Mouse (Mus musculus): ENCODE results near the gene Hook2. TPM values are rescaled to one million over a fixed set of nuclear protein-coding genes. Genes with fewer than 3 reads are reported as not detected.

Gene Hook2
- polyA plus RNA-seq, 2 experiments, result 17.7 to 18.1 TPM

DNA sequence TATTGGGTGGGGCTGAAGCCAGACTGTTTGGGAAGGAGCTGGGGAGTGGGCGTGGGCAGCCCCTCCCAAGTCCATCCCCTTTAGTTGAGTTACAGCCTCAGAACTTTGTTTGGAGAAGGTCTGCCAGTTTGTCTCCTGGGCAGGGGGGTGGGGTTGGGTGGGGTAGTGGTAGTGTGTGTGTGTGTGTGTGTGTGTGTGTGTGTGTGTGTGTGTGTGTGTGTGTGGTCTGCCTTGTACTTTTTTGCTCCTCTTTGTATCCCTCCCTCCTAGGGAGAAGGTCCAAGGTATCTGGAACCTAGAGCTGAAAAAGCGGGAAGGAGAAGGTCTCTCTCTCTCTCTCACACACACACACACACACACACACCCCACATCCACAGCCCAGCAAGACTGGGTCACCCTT lies 24.0 kb downstream of the Hook2 start, which contains the start of gene Best2:
Gene Best2, minus strand, starts transcription at position 101 of the 400 bp plus-strand sequence.
- peak within 1 kb of the TSS; percentile 24 for H3K4me3 ChIP-seq (replicated peaks; ENCODE audit: low read length)
- DNase-seq (ENCODE audit: low spot score) (no peak), ATAC-seq (ENCODE audit: low FRiP score, low read depth) (no peak)
- peak within 1 kb of the TSS; percentile 44 for H3K4me2 ChIP-seq (replicated peaks; ENCODE audit: low read depth, low read length, severe bottlenecking)
- no peak within 1 kb of the TSS for H3K27ac ChIP-seq (replicated peaks; ENCODE audit: low read depth, low read length)
- H3K9ac ChIP-seq (ENCODE audit: low read depth, low read length, severe bottlenecking), result no peak within 1 kb of the TSS
- TF ChIP-seq POLR2A (IDR thresholded peaks at IDR 0.05; ENCODE audit: borderline replicate concordance, extremely low read depth, insufficient read depth, insufficient read length), result no peak
- H3K27me3 ChIP-seq (ENCODE audit: control insufficient read depth, insufficient read depth, low read length), result peaks cover 34% of the 10 kb centered on the region
- H3K4me1 ChIP-seq (ENCODE audit: control insufficient read depth, insufficient read depth, low read length), result no peaks in the 10 kb centered on the region
- no peaks in the 10 kb centered on the region for H3K9me3 ChIP-seq (ENCODE audit: control insufficient read depth, low read length)
- 56% methylated on average over 2 of the region's 2 CpGs for WGBS
- peaks cover 19% of the 10 kb centered on the region for H3K36me3 ChIP-seq (ENCODE audit: control insufficient read depth, insufficient read depth, low read length)

DNA sequence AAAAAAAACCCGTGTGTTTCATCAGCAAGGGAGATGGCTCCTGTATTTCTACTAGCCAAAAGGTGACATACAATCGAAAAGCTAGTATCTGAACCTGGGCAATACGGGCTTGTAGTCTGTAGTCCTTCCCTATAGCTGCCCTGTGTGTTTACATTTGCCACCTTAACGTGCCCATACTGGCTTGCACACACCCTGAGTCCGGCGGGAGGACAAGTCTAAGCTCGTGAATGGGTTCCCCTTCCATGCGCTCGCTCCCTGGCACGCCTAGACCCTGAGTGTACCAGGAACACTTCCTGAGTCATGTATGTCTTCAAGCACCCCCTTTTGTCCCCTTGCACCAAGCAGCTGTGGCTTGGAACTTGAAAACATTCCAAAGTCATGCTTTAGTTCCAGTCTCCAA lies 26.3 kb downstream of the Hook2 start:
- Histone ChIP-seq H3K36me3 (ENCODE audit: control insufficient read depth, insufficient read depth, low read length) (peaks cover 28% of the 10 kb centered on the region), H3K9me3 (ENCODE audit: control insufficient read depth, low read length) (no peaks in the 10 kb centered on the region), H3K27ac (replicated peaks; ENCODE audit: low read depth, low read length) (no peak overlapping the region), H3K4me1 (ENCODE audit: control insufficient read depth, insufficient read depth, low read length) (no peaks in the 10 kb centered on the region), H3K4me3 (replicated peaks; ENCODE audit: low read length) (no peak overlapping the region), H3K4me2 (replicated peaks; ENCODE audit: low read depth, low read length, severe bottlenecking) (no peak overlapping the region), H3K27me3 (ENCODE audit: control insufficient read depth, insufficient read depth, low read length) (peaks cover 18% of the 10 kb centered on the region), H3K9ac (ENCODE audit: low read depth, low read length, severe bottlenecking) (no peak overlapping the region)
- DNase-seq (ENCODE audit: low spot score) (no peak), ATAC-seq (ENCODE audit: low FRiP score, low read depth) (no peak)
- TF ChIP-seq POLR2A (IDR thresholded peaks at IDR 0.05; ENCODE audit: borderline replicate concordance, extremely low read depth, insufficient read depth, insufficient read length), result no peak
- 46% methylated on average over 10 of the region's 10 CpGs for WGBS

GRCm38 (mm10) chr8:85017209-85017608 lies 26.8 kb downstream of the Hook2 start:
- no peak for DNase-seq (ENCODE audit: low spot score)
- H3K4me1 ChIP-seq (ENCODE audit: control insufficient read depth, insufficient read depth, low read length), result no peaks in the 10 kb centered on the region

DNA sequence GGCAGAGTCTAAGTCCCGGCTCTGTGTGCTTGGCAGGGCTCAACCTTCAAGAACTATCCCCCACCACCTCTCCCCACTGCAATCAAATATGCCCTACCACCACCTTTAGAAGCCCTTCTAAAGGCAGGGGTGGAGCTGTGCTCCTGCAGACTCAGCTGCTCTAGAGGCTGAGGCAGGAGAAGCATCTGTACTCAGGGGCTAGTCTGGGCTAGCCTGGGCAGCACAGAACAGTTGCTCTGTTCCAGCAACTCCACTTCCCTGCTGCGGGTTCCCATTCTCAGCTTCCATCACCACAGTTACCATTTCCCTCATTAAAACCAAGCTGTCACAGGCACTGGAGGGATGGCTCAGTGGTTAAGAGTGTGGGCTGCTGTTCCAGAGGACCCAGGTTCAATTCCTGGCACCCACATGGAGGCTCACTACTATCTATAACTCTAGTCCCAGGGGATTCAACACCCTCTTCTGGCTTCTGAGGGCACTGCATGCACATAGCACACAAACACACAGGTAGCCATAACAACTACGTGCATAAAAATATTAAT lies 31.2 kb downstream of the Hook2 start:
- Histone ChIP-seq H3K4me1 (ENCODE audit: control insufficient read depth, insufficient read depth, low read length) (peaks cover 17% of the 10 kb centered on the region), H3K4me3 (replicated peaks; ENCODE audit: low read length) (no peak overlapping the region), H3K27me3 (ENCODE audit: control insufficient read depth, insufficient read depth, low read length) (no peaks in the 10 kb centered on the region), H3K9me3 (ENCODE audit: control insufficient read depth, low read length) (no peaks in the 10 kb centered on the region), H3K9ac (ENCODE audit: low read depth, low read length, severe bottlenecking) (no peak overlapping the region), H3K27ac (replicated peaks; ENCODE audit: low read depth, low read length) (no peak overlapping the region), H3K36me3 (ENCODE audit: control insufficient read depth, insufficient read depth, low read length) (peaks cover 47% of the 10 kb centered on the region), H3K4me2 (replicated peaks; ENCODE audit: low read depth, low read length, severe bottlenecking) (no peak overlapping the region)
- DNase-seq (ENCODE audit: low spot score) (no peak), ATAC-seq (ENCODE audit: low FRiP score, low read depth) (no peak)
- no peak for TF ChIP-seq POLR2A (IDR thresholded peaks at IDR 0.05; ENCODE audit: borderline replicate concordance, extremely low read depth, insufficient read depth, insufficient read length)
- 92% methylated on average over 3 of the region's 3 CpGs for WGBS

More at GRCm38 (mm10) chr8:85017209-85017608, 26.8 kb downstream of the Hook2 start:
- Histone ChIP-seq H3K4me3 (replicated peaks; ENCODE audit: low read length) (no peak overlapping the region), H3K36me3 (ENCODE audit: control insufficient read depth, insufficient read depth, low read length) (peaks cover 31% of the 10 kb centered on the region), H3K27me3 (ENCODE audit: control insufficient read depth, insufficient read depth, low read length) (peaks cover 17% of the 10 kb centered on the region), H3K9me3 (ENCODE audit: control insufficient read depth, low read length) (no peaks in the 10 kb centered on the region), H3K9ac (ENCODE audit: low read depth, low read length, severe bottlenecking) (no peak overlapping the region), H3K4me2 (replicated peaks; ENCODE audit: low read depth, low read length, severe bottlenecking) (no peak overlapping the region), H3K27ac (replicated peaks; ENCODE audit: low read depth, low read length) (no peak overlapping the region)
- no peak for ATAC-seq (ENCODE audit: low FRiP score, low read depth)
- 53% methylated on average over 5 of the region's 5 CpGs for WGBS
- no peak for TF ChIP-seq POLR2A (IDR thresholded peaks at IDR 0.05; ENCODE audit: borderline replicate concordance, extremely low read depth, insufficient read depth, insufficient read length)

DNA sequence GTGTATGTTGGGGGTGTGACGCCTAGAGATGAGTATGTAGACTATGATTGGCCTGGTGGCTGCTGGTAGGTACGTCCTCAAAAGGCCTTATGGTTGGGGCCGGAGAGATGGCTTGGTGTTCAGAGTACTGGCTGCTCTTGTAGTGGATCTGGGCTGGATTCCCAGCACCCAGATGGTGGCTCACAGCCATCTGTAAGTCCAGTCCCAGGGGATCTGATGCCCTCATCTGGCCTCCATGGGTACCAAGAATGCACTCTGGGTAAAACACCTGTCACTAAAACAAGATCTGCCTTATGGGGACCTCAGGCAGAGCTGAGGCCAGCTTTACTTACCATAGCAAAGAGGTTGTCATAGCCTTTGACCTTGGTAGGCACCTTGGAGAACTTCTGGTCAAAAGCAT lies 33.4 kb downstream of the Hook2 start:
- no peak overlapping the region for H3K9ac ChIP-seq (ENCODE audit: low read depth, low read length, severe bottlenecking)
- peaks cover 34% of the 10 kb centered on the region for H3K36me3 ChIP-seq (ENCODE audit: control insufficient read depth, insufficient read depth, low read length)
- H3K27ac ChIP-seq (replicated peaks; ENCODE audit: low read depth, low read length), result no peak overlapping the region
- ATAC-seq (ENCODE audit: low FRiP score, low read depth) (no peak), DNase-seq (ENCODE audit: low spot score) (no peak)
- TF ChIP-seq POLR2A (IDR thresholded peaks at IDR 0.05; ENCODE audit: borderline replicate concordance, extremely low read depth, insufficient read depth, insufficient read length), result no peak
- peak overlapping the region; percentile 89; the same call in 1 of the 2 replicates for H3K4me2 ChIP-seq (replicated peaks; ENCODE audit: low read depth, low read length, severe bottlenecking)
- H3K4me1 ChIP-seq (ENCODE audit: control insufficient read depth, insufficient read depth, low read length), result peaks cover 27% of the 10 kb centered on the region
- peak overlapping the region; percentile 86 for H3K4me3 ChIP-seq (replicated peaks; ENCODE audit: low read length)
- 92% methylated on average over 3 of the region's 3 CpGs for WGBS
- H3K9me3 ChIP-seq (ENCODE audit: control insufficient read depth, low read length), result no peaks in the 10 kb centered on the region
- no peaks in the 10 kb centered on the region for H3K27me3 ChIP-seq (ENCODE audit: control insufficient read depth, insufficient read depth, low read length)
